In the genomic region with DNA sequence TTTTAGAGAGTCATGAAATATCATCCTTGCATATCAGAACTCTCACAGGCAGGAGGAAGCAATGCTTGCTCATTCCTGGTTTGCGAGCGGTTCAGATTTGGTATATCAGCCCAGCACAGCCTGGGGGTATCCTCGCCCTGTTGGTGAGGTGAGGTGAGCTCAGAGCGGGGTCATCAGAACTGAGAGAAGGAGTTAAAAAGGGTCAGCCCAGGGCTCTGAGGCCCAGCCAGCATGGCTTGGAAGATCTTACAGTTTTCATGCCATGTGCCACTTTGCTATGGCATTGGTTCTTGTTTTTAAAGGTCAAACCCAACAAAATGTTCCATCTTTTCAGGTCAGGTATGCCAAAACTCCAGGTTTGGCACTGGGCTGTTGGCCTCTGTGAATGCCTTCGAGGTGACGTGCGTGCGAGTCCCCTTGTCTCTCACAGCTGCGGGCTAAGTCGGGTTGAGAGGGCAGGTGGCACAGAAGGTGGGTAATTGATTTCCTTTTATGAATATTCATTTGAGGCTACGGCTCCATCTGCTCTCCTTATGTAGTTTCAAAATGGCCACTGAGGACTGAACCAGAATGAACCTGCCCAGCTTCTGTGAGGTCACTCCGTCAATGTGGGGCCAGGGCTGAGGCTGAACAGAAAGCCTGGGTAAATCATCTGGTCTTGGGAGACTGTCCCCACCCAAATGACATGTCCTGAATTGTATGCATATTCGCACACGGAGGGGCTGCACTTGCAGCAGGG, we compare ENCODE assay signal across 16 mouse cellular contexts.
DNase-seq lines count a peak whose midpoint lies in the region; ATAC-seq lines count a peak whose summit lies in the region.
"Had no signal": no experiment of that assay in that cellular context is flagged by ENCODE, and none has a peak within 500 bp of the region (broad histone marks: within the 10 kb centered on the region; RNA-seq: fewer than 3 reads in every experiment).

No protein-coding gene starts in this region.

- no peak overlapping the region for H3K9ac ChIP-seq in forebrain, embryonic 11.5 days (ENCODE audit: low read length)
- no peak overlapping the region for H3K9ac ChIP-seq in forebrain, embryonic 15.5 days (replicated peaks)
- H3K9ac ChIP-seq in hindbrain, embryonic 13.5 days: no peak overlapping the region
- no peak overlapping the region for H3K9ac ChIP-seq in intestine, embryonic 16.5 days (ENCODE audit: low read depth, low read length)
- H3K9ac ChIP-seq: intestine, embryonic 15.5 days; liver, embryonic 14.5 days had no signal

- no peak overlapping the region for H3K4me3 ChIP-seq in forebrain, embryonic 11.5 days (ENCODE audit: low read depth, low read length)
- H3K4me3 ChIP-seq in forebrain, embryonic 15.5 days: no peak overlapping the region
- H3K4me3 ChIP-seq in hindbrain, embryonic 13.5 days: no peak overlapping the region
- no peak overlapping the region for H3K4me3 ChIP-seq in intestine, embryonic 16.5 days (ENCODE audit: low read length)
- H3K4me3 ChIP-seq: heart, adult 2 months; intestine, embryonic 15.5 days; myocyte had no signal

- no peak overlapping the region for H3K27ac ChIP-seq in forebrain, embryonic 11.5 days (ENCODE audit: low read depth, low read length)
- no peak overlapping the region for H3K27ac ChIP-seq in forebrain, embryonic 15.5 days (replicated peaks)
- H3K27ac ChIP-seq in hindbrain, embryonic 13.5 days: peak overlapping the region; percentile 62; the same call in 1 of the 2 replicates
- H3K27ac ChIP-seq in intestine, embryonic 16.5 days (ENCODE audit: low read length): no peak overlapping the region
- H3K27ac ChIP-seq: heart, adult 2 months; intestine, embryonic 15.5 days; liver, embryonic 14.5 days had no signal

- no peaks in the 10 kb centered on the region for H3K9me3 ChIP-seq in forebrain, embryonic 11.5 days (ENCODE audit: control insufficient read depth, low read length)
- no peaks in the 10 kb centered on the region for H3K9me3 ChIP-seq in forebrain, embryonic 15.5 days
- H3K9me3 ChIP-seq in hindbrain, embryonic 13.5 days: no peaks in the 10 kb centered on the region
- H3K9me3 ChIP-seq in intestine, embryonic 16.5 days (ENCODE audit: control insufficient read depth, low read length): no peaks in the 10 kb centered on the region
- H3K9me3 ChIP-seq: intestine, embryonic 15.5 days had no signal

- ATAC-seq in forebrain, embryonic 11.5 days (replicated peaks; ENCODE audit: low FRiP score): peak; percentile 49; the same call in 1 of the 2 replicates
- no peak for ATAC-seq in forebrain, embryonic 15.5 days (replicated peaks)
- peak; percentile 46; the same call in 1 of the 2 replicates for ATAC-seq in hindbrain, embryonic 13.5 days (ENCODE audit: low FRiP score)
- ATAC-seq in megakaryocyte progenitor cell, adult 5-6 weeks (replicated peaks; ENCODE audit: poor library complexity): no peak
- no peak for ATAC-seq in intestine, embryonic 16.5 days
- ATAC-seq: intestine, embryonic 15.5 days; Patski had no signal

- H3K4me2 ChIP-seq in forebrain, embryonic 11.5 days (ENCODE audit: low read depth, low read length, severe bottlenecking): no peak overlapping the region
- H3K4me2 ChIP-seq in forebrain, embryonic 15.5 days (replicated peaks): no peak overlapping the region
- no peak overlapping the region for H3K4me2 ChIP-seq in hindbrain, embryonic 13.5 days
- no peak overlapping the region for H3K4me2 ChIP-seq in intestine, embryonic 16.5 days (ENCODE audit: low read depth, low read length)
- H3K4me2 ChIP-seq: intestine, embryonic 15.5 days had no signal

- no peaks in the 10 kb centered on the region for H3K27me3 ChIP-seq in forebrain, embryonic 11.5 days (ENCODE audit: control insufficient read depth, insufficient read depth, low read length)
- H3K27me3 ChIP-seq in forebrain, embryonic 15.5 days: no peaks in the 10 kb centered on the region
- no peaks in the 10 kb centered on the region for H3K27me3 ChIP-seq in hindbrain, embryonic 13.5 days
- no peaks in the 10 kb centered on the region for H3K27me3 ChIP-seq in intestine, embryonic 16.5 days (replicated peaks; ENCODE audit: control insufficient read depth, insufficient read depth, low read length)
- H3K27me3 ChIP-seq: intestine, embryonic 15.5 days; Patski had no signal

- 88% methylated on average over 14 of the region's 14 CpGs for WGBS in forebrain, embryonic 11.5 days
- 69% methylated on average over 14 of the region's 14 CpGs for WGBS in forebrain, embryonic 15.5 days
- 52% methylated on average over 14 of the region's 14 CpGs for WGBS in hindbrain, embryonic 13.5 days
- WGBS in intestine, embryonic 16.5 days: 87% methylated on average over 14 of the region's 14 CpGs

- H3K36me3 ChIP-seq in forebrain, embryonic 11.5 days (ENCODE audit: control insufficient read depth, insufficient read depth, low read length): no peaks in the 10 kb centered on the region
- no peaks in the 10 kb centered on the region for H3K36me3 ChIP-seq in forebrain, embryonic 15.5 days
- H3K36me3 ChIP-seq in hindbrain, embryonic 13.5 days: no peaks in the 10 kb centered on the region
- no peaks in the 10 kb centered on the region for H3K36me3 ChIP-seq in intestine, embryonic 16.5 days (ENCODE audit: control insufficient read depth, insufficient read depth, low read length)
- H3K36me3 ChIP-seq: intestine, embryonic 15.5 days had no signal

- no peaks in the 10 kb centered on the region for H3K4me1 ChIP-seq in forebrain, embryonic 11.5 days (replicated peaks; ENCODE audit: control insufficient read depth, insufficient read depth, low read length)
- H3K4me1 ChIP-seq in forebrain, embryonic 15.5 days: no peaks in the 10 kb centered on the region
- peaks cover 8% of the 10 kb centered on the region for H3K4me1 ChIP-seq in hindbrain, embryonic 13.5 days (replicated peaks)
- H3K4me1 ChIP-seq in intestine, embryonic 16.5 days (ENCODE audit: control insufficient read depth, insufficient read depth, low read length): no peaks in the 10 kb centered on the region
- H3K4me1 ChIP-seq: intestine, embryonic 15.5 days had no signal

- no peak for DNase-seq in forebrain, embryonic 11.5 days (ENCODE audit: low spot score)
- DNase-seq in brain, adult 2 months (ENCODE audit: low read depth, low spot score): peak; percentile 74
- peak; percentile 65 for DNase-seq in cerebellum, adult 9-11 months
- DNase-seq in right cerebral cortex, adult 18-20 months: no peak
- DNase-seq: heart, adult 2 months; heart, postnatal 10 days; kidney, postnatal 10 days; thymus, postnatal 4 days had no signal

Comparison
In these comparisons a context has a peak if more than half of its experiments do, and no peak if none do; other contexts are left out.
1. ATAC-seq: peak in forebrain, embryonic 11.5 days (single experiment) and hindbrain, embryonic 13.5 days (single experiment); none in forebrain, embryonic 15.5 days (single experiment), megakaryocyte progenitor cell, adult 5-6 weeks (single experiment) and intestine, embryonic 16.5 days (single experiment).
2. DNase-seq: peak in brain, adult 2 months (single experiment) and cerebellum, adult 9-11 months (single experiment); none in forebrain, embryonic 11.5 days (single experiment) and right cerebral cortex, adult 18-20 months (single experiment).